Mouse (Mus musculus) liver, postnatal 0 days (tissue): Measurements from ENCODE around the gene Olfr1228.

Experiments used
- CTCF ChIP-seq: sonication (generic); IDR thresholded peaks from 2 replicates; pipeline ENCODE4 v1.5.1; 2016; ENCODE audit warnings: antibody characterized with exemption, low read depth
- EP300 ChIP-seq: IDR thresholded peaks from 2 replicates; pipeline ENCODE4 v1.6.1; 2016; ENCODE audit warnings: antibody characterized with exemption, low read depth, mild to moderate bottlenecking

- no peak for TF ChIP-seq CTCF
- TF ChIP-seq EP300 = no peak
Observed at GRCm38 (mm10) chr2:89253962-89254361, at the start of gene Olfr1228.
